Mouse (Mus musculus): ENCODE results near the gene Myo16.

GRCm38 (mm10) chr8:10538319-10538718, 384.6 kb downstream of the Myo16 start:
- TF ChIP-seq GATA1 (IDR thresholded peaks at IDR 0.05; ENCODE audit: borderline replicate concordance, low read length) (no peak), FLI1 (IDR thresholded peaks at IDR 0.05; ENCODE audit: low read length) (no peak)

Measured in megakaryocyte, embryonic 14.5 days (primary cell).